Mouse (Mus musculus) myocyte (in vitro differentiated cells): ENCODE data around the gene Fam222b. TPM values are rescaled to one million over a fixed set of nuclear protein-coding genes. Genes with fewer than 3 reads are reported as not detected.

ENCODE experiments used
- H3K27me3 ChIP-seq: one replicate; pipeline ENCODE4 v1.6.1; 2011; ENCODE audit not compliant: control insufficient read depth, insufficient read depth, insufficient read length
- H3K36me3 ChIP-seq: one replicate; pipeline ENCODE4 v1.6.1; 2011; ENCODE audit not compliant: control insufficient read depth, insufficient read depth
- H3K4me2 ChIP-seq: one replicate; pipeline ENCODE4 v1.6.1; 2011; ENCODE audit warnings: low read depth, control low read depth
- H3K4me3 ChIP-seq: one replicate; pipeline ENCODE4 v1.5.1; 2011; ENCODE audit warnings: mild to moderate bottlenecking, control low read depth, moderate library complexity
- H3K79me2 ChIP-seq: one replicate; pipeline ENCODE4 v1.6.1; 2011; ENCODE audit not compliant: control insufficient read depth, insufficient read depth
- H3ac ChIP-seq: one replicate; pipeline ENCODE4 v1.6.1; 2011; ENCODE audit not compliant: control insufficient read depth, insufficient read length
- CEBPB ChIP-seq: IDR thresholded peaks from 2 replicates; pipeline ENCODE4 v1.6.1; 2011; ENCODE audit warnings: mild to moderate bottlenecking, moderate library complexity; ENCODE audit not compliant: poor library complexity, insufficient read depth, severe bottlenecking
- E2F4 ChIP-seq: IDR thresholded peaks from one replicate; pipeline ENCODE4 v1.6.1; 2011; ENCODE audit warnings: mild to moderate bottlenecking, control low read depth, moderate library complexity; ENCODE audit not compliant: insufficient read depth
- MAX ChIP-seq: IDR thresholded peaks from one replicate; pipeline ENCODE4 v1.6.1; 2011; ENCODE audit warnings: low read depth, mild to moderate bottlenecking, control low read depth
- MYOD1 ChIP-seq, 3 experiments: IDR thresholded peaks; one replicate each; pipeline ENCODE4 v1.6.1; 2011; ENCODE audit warnings: control low read depth in 2 of 3, low read depth in 2 of 3, mild to moderate bottlenecking in 2 of 3, moderate library complexity in 1 of 3; ENCODE audit not compliant: insufficient read length in 2 of 3, control insufficient read depth in 1 of 3
- MYOG ChIP-seq, 3 experiments: IDR thresholded peaks; one replicate each; pipeline ENCODE4 v1.6.1; 2011; ENCODE audit warnings: control low read depth in 2 of 3, low read depth in 2 of 3, mild to moderate bottlenecking in 2 of 3; ENCODE audit not compliant: insufficient read length in 2 of 3, control insufficient read depth in 1 of 3, insufficient read depth in 1 of 3
- POLR2A ChIP-seq: IDR thresholded peaks from one replicate; pipeline ENCODE4 v1.6.1; 2011; ENCODE audit warnings: low read depth, mild to moderate bottlenecking, control low read depth, moderate library complexity; ENCODE audit not compliant: insufficient read length
- POLR2AphosphoS2 ChIP-seq: IDR thresholded peaks from one replicate; pipeline ENCODE4 v1.6.1; 2011; ENCODE audit warnings: low read depth, control low read depth; ENCODE audit not compliant: insufficient read length
- REST ChIP-seq: IDR thresholded peaks from one replicate; pipeline ENCODE4 v1.6.1; 2011; ENCODE audit warnings: mild to moderate bottlenecking, control low read depth, moderate library complexity; ENCODE audit not compliant: insufficient read depth, insufficient read length
- SRF ChIP-seq: IDR thresholded peaks from one replicate; pipeline ENCODE4 v1.6.1; 2011; ENCODE audit warnings: low read depth; ENCODE audit not compliant: control insufficient read depth, insufficient read length
- TCF12 ChIP-seq: IDR thresholded peaks from one replicate; pipeline ENCODE4 v1.6.1; 2011; ENCODE audit warnings: mild to moderate bottlenecking, control low read depth; ENCODE audit not compliant: poor library complexity, insufficient read depth, severe bottlenecking
- TCF3 ChIP-seq: IDR thresholded peaks from one replicate; pipeline ENCODE4 v1.6.1; 2011; ENCODE audit warnings: low read depth, control low read depth; ENCODE audit not compliant: insufficient read length
- USF1 ChIP-seq: IDR thresholded peaks from one replicate; pipeline ENCODE4 v1.6.1; 2011; ENCODE audit warnings: low read depth, mild to moderate bottlenecking, control low read depth, moderate library complexity
- polyA plus RNA-seq: library from polyadenylated mRNA; unstranded; fragments of >200 nt; fragmentation: generic; extraction: Trizol; gene quantifications from one replicate; pipeline ENCODE4 v1.2.1, GENCODE M21; 2012; ENCODE audit warnings: missing spikeins

The Fam222b gene
- polyA plus RNA-seq, 1 experiment: 16.1 TPM

DNA sequence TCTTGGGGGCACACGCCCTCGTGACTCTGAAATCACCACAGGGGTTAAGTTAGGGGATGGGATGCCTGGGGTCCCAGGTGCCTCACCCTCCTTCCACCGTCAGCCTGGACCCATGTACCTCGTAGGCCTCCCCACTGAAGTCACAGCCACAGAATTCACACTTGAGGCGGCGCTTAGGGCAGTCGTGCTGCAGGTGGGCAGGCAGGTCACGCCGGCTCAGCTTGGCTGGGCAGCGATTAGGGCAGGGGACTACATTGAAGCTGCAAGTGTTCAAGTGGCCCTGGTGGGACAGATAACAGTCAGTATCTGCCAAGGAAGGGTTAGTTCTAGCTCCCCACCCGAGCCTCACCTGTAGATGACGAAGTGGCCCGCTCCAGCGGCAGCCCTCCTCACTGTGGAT, 66.7 kb downstream of the Fam222b start:
- TF ChIP-seq POLR2A (peak; percentile 47), TCF3 (no peak), MYOD1 (IDR thresholded peaks at IDR 0.05; ENCODE audit: control insufficient read depth in 1 of 3, insufficient read length in 2 of 3, low read depth in 2 of 3) (no peak), REST (no peak), E2F4 (no peak), MAX (no peak), USF1 (no peak), POLR2AphosphoS2 (peak; percentile 52), TCF12 (no peak), CEBPB (no peak), SRF (no peak), MYOG (IDR thresholded peaks at IDR 0.05; ENCODE audit: control insufficient read depth in 1 of 3, insufficient read depth in 1 of 3, insufficient read length in 2 of 3, low read depth in 2 of 3) (no peak)
- Histone ChIP-seq H3K79me2 (peaks cover 64% of the 10 kb centered on the region), H3ac (peak overlapping the region; percentile 8), H3K4me2 (peak overlapping the region; percentile 95), H3K4me3 (peak overlapping the region; percentile 100), H3K27me3 (no peaks in the 10 kb centered on the region), H3K36me3 (peaks cover 40% of the 10 kb centered on the region)

DNA sequence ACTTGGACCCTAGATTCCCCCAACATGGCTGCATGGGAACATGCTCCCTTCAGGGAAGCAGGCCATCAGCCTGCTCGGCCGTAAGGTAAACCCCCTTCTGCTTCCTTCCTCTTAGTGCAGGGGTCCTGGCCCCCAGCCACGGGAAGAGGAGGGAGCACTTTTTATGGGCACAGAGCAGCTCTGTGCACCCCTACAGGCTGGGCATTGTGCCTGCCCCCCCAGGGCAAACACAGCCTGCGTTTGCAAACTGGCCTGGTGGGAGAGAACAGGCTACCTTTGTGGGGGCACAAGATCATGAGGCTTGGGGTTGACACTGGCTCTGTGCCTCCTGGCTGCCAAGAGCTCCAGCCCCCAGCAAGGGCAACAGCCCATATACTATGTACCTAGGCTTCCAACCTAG, 67.5 kb downstream of the Fam222b start:
- H3K79me2 ChIP-seq: peaks cover 64% of the 10 kb centered on the region
- no peaks in the 10 kb centered on the region for H3K27me3 ChIP-seq
- peak overlapping the region; percentile 8 for H3ac ChIP-seq
- H3K36me3 ChIP-seq: peaks cover 40% of the 10 kb centered on the region
- peak overlapping the region; percentile 95 for H3K4me2 ChIP-seq
- H3K4me3 ChIP-seq: peak overlapping the region; percentile 100
- TF ChIP-seq TCF3 (no peak), USF1 (no peak), E2F4 (no peak), SRF (no peak), CEBPB (no peak), POLR2A (no peak), POLR2AphosphoS2 (no peak)

DNA sequence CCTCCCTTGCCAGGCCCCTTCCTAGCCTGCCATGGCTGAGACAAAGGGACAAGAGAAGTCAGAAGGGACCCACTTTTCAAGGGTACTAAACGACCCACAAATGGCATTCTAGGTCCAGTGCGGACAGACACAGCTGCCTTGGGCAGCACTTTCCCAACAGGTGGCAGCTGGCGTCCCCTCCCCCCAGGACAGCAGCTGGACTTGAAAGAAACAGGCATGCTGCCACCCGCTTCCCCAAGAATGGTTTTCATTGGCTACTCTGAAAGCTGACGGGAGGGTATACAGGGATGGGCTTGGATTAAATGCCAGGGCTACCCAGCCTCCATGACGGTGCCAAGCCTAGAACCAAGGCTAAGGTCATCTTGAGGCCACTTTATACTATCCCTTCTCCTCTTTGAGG, 68.0 kb downstream of the Fam222b start:
- H3ac ChIP-seq: peak overlapping the region; percentile 96
- peak overlapping the region; percentile 100 for H3K4me3 ChIP-seq
- H3K79me2 ChIP-seq: peaks cover 64% of the 10 kb centered on the region
- H3K36me3 ChIP-seq: peaks cover 39% of the 10 kb centered on the region
- peak overlapping the region; percentile 95 for H3K4me2 ChIP-seq
- H3K27me3 ChIP-seq: no peaks in the 10 kb centered on the region
- no peak for TF ChIP-seq USF1
- no peak for TF ChIP-seq REST
- no peak for TF ChIP-seq SRF
- no peak for TF ChIP-seq MAX
- TF ChIP-seq POLR2A: peak; percentile 41
- peak; percentile 100 for TF ChIP-seq TCF12
- no peak for TF ChIP-seq E2F4
- no peak for TF ChIP-seq CEBPB
- peak; percentile 99 to 100 (median 100) for TF ChIP-seq MYOD1 (IDR thresholded peaks at IDR 0.05; ENCODE audit: control insufficient read depth in 1 of 3, insufficient read length in 2 of 3, low read depth in 2 of 3)
- TF ChIP-seq TCF3: peak; percentile 100
- TF ChIP-seq MYOG (IDR thresholded peaks at IDR 0.05; ENCODE audit: control insufficient read depth in 1 of 3, insufficient read depth in 1 of 3, insufficient read length in 2 of 3, low read depth in 2 of 3): peak; percentile 99 to 100 (median 100)
- TF ChIP-seq POLR2AphosphoS2: peak; percentile 67

DNA sequence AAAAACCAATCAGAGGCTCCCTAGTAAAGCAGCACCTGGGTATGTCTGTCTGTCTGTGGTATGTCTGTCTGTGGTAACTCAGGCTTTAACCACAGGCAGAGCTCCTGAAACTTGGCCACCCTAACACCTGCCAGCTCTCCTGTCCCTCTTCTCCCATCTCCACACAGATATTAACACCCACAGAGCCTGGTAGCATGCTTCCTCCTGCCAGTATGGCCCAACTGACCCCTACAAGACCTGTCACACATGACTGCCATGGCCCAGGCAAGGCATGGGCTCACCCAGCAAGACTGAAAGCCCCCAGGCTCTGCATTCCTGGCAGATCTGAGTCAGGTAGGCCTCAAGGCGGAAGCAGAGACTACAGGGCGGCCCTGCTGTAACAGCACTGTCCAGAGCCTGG, 68.6 kb downstream of the Fam222b start:
- peak overlapping the region; percentile 100 for H3K4me3 ChIP-seq
- H3K27me3 ChIP-seq: no peaks in the 10 kb centered on the region
- peaks cover 58% of the 10 kb centered on the region for H3K79me2 ChIP-seq
- TF ChIP-seq MYOD1 (IDR thresholded peaks at IDR 0.05; ENCODE audit: control insufficient read depth in 1 of 3, insufficient read length in 2 of 3, low read depth in 2 of 3) (peak; percentile 85 to 92 (median 90)), USF1 (no peak), POLR2AphosphoS2 (peak; percentile 54), SRF (peak; percentile 26), TCF12 (peak; percentile 85), MYOG (IDR thresholded peaks at IDR 0.05; ENCODE audit: control insufficient read depth in 1 of 3, insufficient read depth in 1 of 3, insufficient read length in 2 of 3, low read depth in 2 of 3) (peak in 2 of 3 experiments; percentile 69 to 88), POLR2A (no peak), TCF3 (peak; percentile 36)
- peak overlapping the region; percentile 96 for H3ac ChIP-seq
- H3K36me3 ChIP-seq: peaks cover 34% of the 10 kb centered on the region
- H3K4me2 ChIP-seq: peak overlapping the region; percentile 95
